Mouse (Mus musculus): ENCODE measurements around the gene Nipa1. TPM values are rescaled to one million over a fixed set of nuclear protein-coding genes. Genes with fewer than 3 reads are reported as not detected.

Nipa1 gene
- polyA plus RNA-seq, 1 experiment from 2014 or later: 4.5 TPM

DNA sequence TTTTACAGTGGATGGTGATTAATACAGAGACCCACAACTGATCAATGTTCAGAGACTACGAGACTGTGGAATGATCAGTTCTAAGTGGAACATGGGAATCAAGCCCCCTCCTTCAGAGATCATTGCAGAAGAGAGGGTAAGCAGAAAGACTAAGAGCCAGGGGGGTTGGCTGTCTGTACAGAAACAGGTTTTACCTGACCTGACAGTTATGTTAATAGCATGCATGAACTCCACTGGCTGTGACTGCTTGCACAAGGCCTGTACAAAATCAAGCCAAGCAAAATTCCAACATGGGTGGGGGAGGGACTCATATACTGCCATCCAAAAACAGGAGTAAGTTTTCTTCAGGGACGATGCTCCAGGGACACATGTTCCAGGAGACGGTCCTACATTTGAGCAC is 28.6 kb downstream of the Nipa1 start:
- WGBS (ENCODE audit: insufficient replicate concordance): 93% methylated on average over 3 of the region's 3 CpGs
- 0 out of 2 replicates have a peak, but pooled peaks cover 3% of the 10 kb centered on the region for H3K36me3 ChIP-seq (replicated peaks; ENCODE audit: insufficient read depth, low read length)

DNA sequence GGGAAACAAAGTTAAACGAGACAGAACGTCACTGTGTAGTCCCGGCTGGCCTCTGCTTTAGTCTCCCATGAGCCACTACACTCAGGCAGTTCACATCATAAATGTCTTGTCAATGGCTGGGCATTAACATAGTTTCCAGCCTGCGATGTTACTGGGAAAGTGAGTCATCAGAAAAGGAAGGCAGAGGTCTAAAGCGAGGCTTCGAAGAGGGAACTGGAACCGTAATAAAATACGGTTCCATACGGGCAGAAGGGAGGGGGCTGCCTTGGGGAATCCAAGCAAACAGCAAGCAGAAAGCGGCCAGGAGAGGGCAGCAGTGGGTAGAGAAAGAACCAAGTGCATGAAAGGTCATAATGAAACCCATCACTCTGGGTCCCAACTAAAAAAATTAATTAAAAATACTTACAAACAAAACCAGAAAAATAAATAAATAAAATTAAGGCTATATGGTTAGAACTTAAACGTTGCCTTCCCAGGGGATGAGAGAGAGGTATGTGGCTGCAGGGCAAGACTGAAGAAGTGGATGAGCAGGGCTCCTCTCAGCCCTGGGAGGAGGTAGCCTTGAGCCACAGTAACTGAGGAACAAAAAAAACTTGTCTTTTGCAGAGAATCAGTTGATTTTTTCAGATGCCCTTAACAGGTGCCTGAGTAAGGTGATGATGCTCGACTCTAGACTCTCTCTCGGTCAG is 33.1 kb downstream of the Nipa1 start:
- H3K27ac ChIP-seq (ENCODE audit: low read depth): no peak overlapping the region
- peak overlapping the region; percentile 44; the same call in 1 of the 2 replicates for H3K4me2 ChIP-seq (ENCODE audit: low read depth, low read length)
- DNase-seq (peak; percentile 87), ATAC-seq (peak; percentile 77)
- TF ChIP-seq EP300 (IDR thresholded peaks at IDR 0.05; ENCODE audit: low read depth) (no peak), CTCF (IDR thresholded peaks at IDR 0.05; ENCODE audit: low read depth) (peak; percentile 83)
- no peaks in the 10 kb centered on the region for H3K27me3 ChIP-seq (ENCODE audit: insufficient read depth, low read length)
- H3K4me1 ChIP-seq (ENCODE audit: insufficient read depth): peaks cover 9% of the 10 kb centered on the region; the same call in 1 of the 2 replicates
- no peak overlapping the region for H3K4me3 ChIP-seq (ENCODE audit: low read depth, low read length)
- WGBS (ENCODE audit: insufficient replicate concordance): 25% methylated on average over 13 of the region's 13 CpGs
- no peaks in the 10 kb centered on the region for H3K9me3 ChIP-seq (ENCODE audit: low read length)
- no peak overlapping the region for H3K9ac ChIP-seq (replicated peaks)
- peaks cover 4% of the 10 kb centered on the region; the same call in 1 of the 2 replicates for H3K36me3 ChIP-seq (replicated peaks; ENCODE audit: insufficient read depth, low read length)

More for the DNA sequence above, 28.6 kb downstream of the Nipa1 start:
- Histone ChIP-seq H3K27ac (ENCODE audit: low read depth) (no peak overlapping the region), H3K27me3 (ENCODE audit: insufficient read depth, low read length) (no peaks in the 10 kb centered on the region), H3K9me3 (ENCODE audit: low read length) (no peaks in the 10 kb centered on the region), H3K9ac (replicated peaks) (no peak overlapping the region), H3K4me2 (ENCODE audit: low read depth, low read length) (no peak overlapping the region), H3K4me1 (ENCODE audit: insufficient read depth) (peaks cover 2% of the 10 kb centered on the region; the same call in 1 of the 2 replicates), H3K4me3 (ENCODE audit: low read depth, low read length) (no peak overlapping the region)
- DNase-seq (no peak), ATAC-seq (no peak)
- TF ChIP-seq EP300 (IDR thresholded peaks at IDR 0.05; ENCODE audit: low read depth): no peak
- TF ChIP-seq CTCF (IDR thresholded peaks at IDR 0.05; ENCODE audit: low read depth): no peak

DNA sequence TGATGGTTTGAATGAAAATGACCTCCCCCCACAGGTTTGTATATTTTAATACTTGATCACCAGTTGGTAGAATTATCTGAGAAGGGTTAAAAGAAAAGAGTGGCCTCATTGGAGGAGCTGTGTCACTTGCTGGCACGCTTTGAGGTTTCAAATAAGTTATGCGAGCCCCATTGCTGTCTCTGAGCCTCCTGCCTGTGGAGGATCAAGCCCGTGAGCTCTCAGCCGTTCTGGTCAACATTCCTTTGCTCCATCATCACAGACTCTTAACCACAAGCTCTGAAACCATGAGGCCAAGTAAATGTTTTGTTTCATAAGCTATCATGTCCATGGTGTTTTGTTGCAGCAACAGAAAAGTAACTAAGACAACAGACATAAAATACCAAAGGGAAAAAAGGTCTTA is 35.0 kb downstream of the Nipa1 start:
- H3K9ac ChIP-seq (replicated peaks): no peak overlapping the region
- peaks cover 7% of the 10 kb centered on the region for H3K36me3 ChIP-seq (replicated peaks; ENCODE audit: insufficient read depth, low read length)
- ATAC-seq (no peak), DNase-seq (no peak)
- no peak overlapping the region for H3K4me2 ChIP-seq (ENCODE audit: low read depth, low read length)
- H3K4me3 ChIP-seq (ENCODE audit: low read depth, low read length): no peak overlapping the region
- no peak overlapping the region for H3K27ac ChIP-seq (ENCODE audit: low read depth)
- WGBS (ENCODE audit: insufficient replicate concordance): 87% methylated on average over 4 of the region's 4 CpGs
- no peaks in the 10 kb centered on the region for H3K9me3 ChIP-seq (ENCODE audit: low read length)
- no peaks in the 10 kb centered on the region for H3K27me3 ChIP-seq (ENCODE audit: insufficient read depth, low read length)
- peaks cover 10% of the 10 kb centered on the region; the same call in 1 of the 2 replicates for H3K4me1 ChIP-seq (ENCODE audit: insufficient read depth)
- TF ChIP-seq EP300 (IDR thresholded peaks at IDR 0.05; ENCODE audit: low read depth) (no peak), CTCF (IDR thresholded peaks at IDR 0.05; ENCODE audit: low read depth) (no peak)

DNA sequence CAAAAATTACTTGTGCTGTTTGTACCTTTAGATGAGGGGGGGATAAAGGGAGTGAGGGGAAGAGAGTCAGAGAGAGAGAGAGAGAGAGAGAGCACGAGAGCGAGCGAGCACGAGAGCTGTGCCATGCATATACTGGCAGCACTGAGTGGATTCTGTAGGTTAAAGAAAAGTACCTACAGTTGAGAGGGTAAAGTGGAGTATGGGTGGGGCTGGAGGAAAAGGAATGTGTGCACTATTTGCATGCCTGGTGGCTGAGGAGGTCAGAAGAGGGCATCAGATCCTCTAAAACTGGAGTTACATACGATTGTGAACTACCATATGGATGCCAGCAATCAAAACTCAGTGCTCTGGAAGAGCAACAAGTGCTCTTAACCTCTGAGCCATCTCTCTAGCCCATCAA is 36.6 kb downstream of the Nipa1 start:
- H3K27me3 ChIP-seq (ENCODE audit: insufficient read depth, low read length): no peaks in the 10 kb centered on the region
- ATAC-seq: no peak
- no peak for DNase-seq
- H3K9ac ChIP-seq (replicated peaks): no peak overlapping the region
- H3K27ac ChIP-seq (ENCODE audit: low read depth): no peak overlapping the region
- no peaks in the 10 kb centered on the region for H3K9me3 ChIP-seq (ENCODE audit: low read length)
- 91% methylated on average over 5 of the region's 5 CpGs for WGBS (ENCODE audit: insufficient replicate concordance)
- H3K4me3 ChIP-seq (ENCODE audit: low read depth, low read length): no peak overlapping the region
- TF ChIP-seq CTCF (IDR thresholded peaks at IDR 0.05; ENCODE audit: low read depth): no peak
- no peak for TF ChIP-seq EP300 (IDR thresholded peaks at IDR 0.05; ENCODE audit: low read depth)
- H3K4me2 ChIP-seq (ENCODE audit: low read depth, low read length): no peak overlapping the region
- peaks cover 10% of the 10 kb centered on the region; the same call in 1 of the 2 replicates for H3K4me1 ChIP-seq (ENCODE audit: insufficient read depth)
- peaks cover 14% of the 10 kb centered on the region for H3K36me3 ChIP-seq (replicated peaks; ENCODE audit: insufficient read depth, low read length)

GRCm38 (mm10) chr7:55982010-55982700 is 37.6 kb downstream of the Nipa1 start:
- 73% methylated on average over 10 of the region's 10 CpGs for WGBS (ENCODE audit: insufficient replicate concordance)
- Histone ChIP-seq H3K4me1 (ENCODE audit: insufficient read depth) (peaks cover 10% of the 10 kb centered on the region; the same call in 1 of the 2 replicates), H3K4me2 (ENCODE audit: low read depth, low read length) (peak overlapping the region; percentile 30), H3K27ac (ENCODE audit: low read depth) (peak overlapping the region; percentile 4; the same call in 1 of the 2 replicates), H3K9ac (replicated peaks) (no peak overlapping the region), H3K4me3 (ENCODE audit: low read depth, low read length) (no peak overlapping the region), H3K27me3 (ENCODE audit: insufficient read depth, low read length) (no peaks in the 10 kb centered on the region), H3K9me3 (ENCODE audit: low read length) (no peaks in the 10 kb centered on the region), H3K36me3 (replicated peaks; ENCODE audit: insufficient read depth, low read length) (peaks cover 14% of the 10 kb centered on the region)
- TF ChIP-seq CTCF (IDR thresholded peaks at IDR 0.05; ENCODE audit: low read depth) (no peak), EP300 (IDR thresholded peaks at IDR 0.05; ENCODE audit: low read depth) (peak; percentile 50; the same call in 1 of the 2 replicates)
- peak; percentile 69 for ATAC-seq
- DNase-seq: no peak

- WGBS (ENCODE audit: insufficient replicate concordance): 71% methylated on average over 2 of the region's 2 CpGs
- no peaks in the 10 kb centered on the region for H3K27me3 ChIP-seq (ENCODE audit: insufficient read depth, low read length)
- no peak overlapping the region for H3K4me3 ChIP-seq (ENCODE audit: low read depth, low read length)
- TF ChIP-seq CTCF (IDR thresholded peaks at IDR 0.05; ENCODE audit: low read depth) (no peak), EP300 (IDR thresholded peaks at IDR 0.05; ENCODE audit: low read depth) (peak; percentile 67; the same call in 1 of the 2 replicates)
- peaks cover 14% of the 10 kb centered on the region for H3K36me3 ChIP-seq (replicated peaks; ENCODE audit: insufficient read depth, low read length)
- H3K4me1 ChIP-seq (ENCODE audit: insufficient read depth): peaks cover 10% of the 10 kb centered on the region; the same call in 1 of the 2 replicates
- no peak overlapping the region for H3K9ac ChIP-seq (replicated peaks)
- no peak for DNase-seq
- H3K27ac ChIP-seq (ENCODE audit: low read depth): peak overlapping the region; percentile 4; the same call in 1 of the 2 replicates
- no peaks in the 10 kb centered on the region for H3K9me3 ChIP-seq (ENCODE audit: low read length)
- H3K4me2 ChIP-seq (ENCODE audit: low read depth, low read length): no peak overlapping the region
- peak; percentile 62 for ATAC-seq
Measured at GRCm38 (mm10) chr7:55981511-55981910, 38.2 kb downstream of the Nipa1 start.
